Comparison of ENCODE assay signal across 23 mouse cellular contexts in genomic region chr5:112942244-112942643, GRCm38 (mm10). TPM values are rescaled to one million over a fixed set of nuclear protein-coding genes. Genes with fewer than 3 reads are reported as not detected.
A peak's percentile ranks its signal among the peaks of the same experiment; 100 is the strongest.
DNase-seq lines count a peak whose midpoint lies in the region; ATAC-seq and TF ChIP-seq lines count a peak whose summit lies in the region.
"Had no signal": no experiment of that assay in that cellular context is flagged by ENCODE, and none has a peak within 500 bp of the region (broad histone marks: within the 10 kb centered on the region; RNA-seq: fewer than 3 reads in every experiment).

No protein-coding gene starts in this region.

- no peak overlapping the region for H3K9ac ChIP-seq in hindbrain, embryonic 12.5 days
- no peak overlapping the region for H3K9ac ChIP-seq in hindbrain, embryonic 16.5 days (ENCODE audit: low read depth, low read length)
- no peak overlapping the region for H3K9ac ChIP-seq in forebrain, embryonic 14.5 days (ENCODE audit: low read length)
- H3K9ac ChIP-seq in hindbrain, embryonic 15.5 days: no peak overlapping the region
- H3K9ac ChIP-seq in midbrain, postnatal 0 days (replicated peaks; ENCODE audit: low read length, poor library complexity, severe bottlenecking): 0 out of 2 replicates have a peak overlapping the region, but pooled peaks have one; percentile 1
- H3K9ac ChIP-seq in heart, embryonic 12.5 days: no peak overlapping the region
- H3K9ac ChIP-seq: embryonic facial prominence, embryonic 15.5 days; liver, embryonic 15.5 days; neural tube, embryonic 12.5 days had no signal

- no peak overlapping the region for H3K4me2 ChIP-seq in hindbrain, embryonic 12.5 days (replicated peaks)
- H3K4me2 ChIP-seq in hindbrain, embryonic 16.5 days (ENCODE audit: low read length): no peak overlapping the region
- H3K4me2 ChIP-seq in forebrain, embryonic 14.5 days (ENCODE audit: low read length): no peak overlapping the region
- H3K4me2 ChIP-seq in hindbrain, embryonic 15.5 days: no peak overlapping the region
- no peak overlapping the region for H3K4me2 ChIP-seq in midbrain, postnatal 0 days (ENCODE audit: low read depth, low read length, poor library complexity, severe bottlenecking)
- no peak overlapping the region for H3K4me2 ChIP-seq in heart, embryonic 12.5 days
- H3K4me2 ChIP-seq: embryonic facial prominence, embryonic 15.5 days; liver, embryonic 15.5 days; neural tube, embryonic 12.5 days had no signal

- no peaks in the 10 kb centered on the region for H3K9me3 ChIP-seq in hindbrain, embryonic 12.5 days (replicated peaks)
- no peaks in the 10 kb centered on the region for H3K9me3 ChIP-seq in hindbrain, embryonic 16.5 days (ENCODE audit: control insufficient read depth, low read length)
- no peaks in the 10 kb centered on the region for H3K9me3 ChIP-seq in forebrain, embryonic 14.5 days (replicated peaks; ENCODE audit: control insufficient read depth, low read length)
- no peaks in the 10 kb centered on the region for H3K9me3 ChIP-seq in hindbrain, embryonic 15.5 days
- no peaks in the 10 kb centered on the region for H3K9me3 ChIP-seq in midbrain, postnatal 0 days (ENCODE audit: low read length)
- H3K9me3 ChIP-seq in heart, embryonic 12.5 days (replicated peaks): no peaks in the 10 kb centered on the region
- H3K9me3 ChIP-seq: embryonic facial prominence, embryonic 15.5 days; limb, embryonic 10.5 days; liver, embryonic 15.5 days; neural tube, embryonic 12.5 days had no signal

- DNase-seq in forebrain, embryonic 14.5 days (ENCODE audit: low spot score): peak; percentile 72
- no peak for DNase-seq in midbrain, postnatal 0 days (ENCODE audit: low spot score)
- DNase-seq in cerebellum, adult 2 months: no peak
- DNase-seq in right cerebral cortex, adult 2 months (ENCODE audit: low spot score in 2 of 2): no peak
- DNase-seq: cerebellum, adult 18-20 months; cerebellum, postnatal 36 days; gastrocnemius, postnatal 25 days; heart, adult 18-20 months; kidney, adult 2 months; liver; lung, postnatal 4 days; right cerebral cortex, postnatal 25 days; thymus, postnatal 25 days had no signal

- H3K4me3 ChIP-seq in hindbrain, embryonic 12.5 days: no peak overlapping the region
- H3K4me3 ChIP-seq in hindbrain, embryonic 16.5 days (ENCODE audit: low read length): no peak overlapping the region
- no peak overlapping the region for H3K4me3 ChIP-seq in forebrain, embryonic 14.5 days (ENCODE audit: low read depth, low read length)
- no peak overlapping the region for H3K4me3 ChIP-seq in hindbrain, embryonic 15.5 days
- H3K4me3 ChIP-seq in midbrain, postnatal 0 days (ENCODE audit: low read depth, low read length): no peak overlapping the region
- H3K4me3 ChIP-seq in cerebellum, adult 2 months (replicated peaks; ENCODE audit: insufficient read depth, low read depth, low read length): no peak overlapping the region
- H3K4me3 ChIP-seq in heart, embryonic 12.5 days: no peak overlapping the region
- H3K4me3 ChIP-seq: embryonic facial prominence, embryonic 15.5 days; limb, embryonic 10.5 days; liver, embryonic 15.5 days; neural tube, embryonic 12.5 days had no signal

- 49% methylated on average over 7 of the region's 7 CpGs for WGBS in hindbrain, embryonic 12.5 days
- 32% methylated on average over 7 of the region's 7 CpGs for WGBS in hindbrain, embryonic 16.5 days
- WGBS in forebrain, embryonic 14.5 days: 11% methylated on average over 7 of the region's 7 CpGs
- 39% methylated on average over 7 of the region's 7 CpGs for WGBS in hindbrain, embryonic 15.5 days
- 23% methylated on average over 7 of the region's 7 CpGs for WGBS in midbrain, postnatal 0 days
- 68% methylated on average over 7 of the region's 7 CpGs for WGBS in cerebellum, adult 2 months
- 74% methylated on average over 7 of the region's 7 CpGs for WGBS in heart, embryonic 12.5 days

- no peak for TF ChIP-seq POLR2A in cerebellum, adult 2 months (IDR thresholded peaks at IDR 0.05; ENCODE audit: borderline replicate concordance, insufficient read depth, low read length)

- TF ChIP-seq CTCF in midbrain, postnatal 0 days (IDR thresholded peaks at IDR 0.05): no peak
- TF ChIP-seq CTCF in cerebellum, adult 2 months (IDR thresholded peaks at IDR 0.05; ENCODE audit: borderline replicate concordance, insufficient read depth, low read depth, low read length): no peak

- peak; percentile 50; the same call in 1 of the 2 replicates for ATAC-seq in hindbrain, embryonic 12.5 days (ENCODE audit: low FRiP score)
- ATAC-seq in hindbrain, embryonic 16.5 days: no peak
- peak; percentile 84 for ATAC-seq in forebrain, embryonic 14.5 days
- no peak for ATAC-seq in hindbrain, embryonic 15.5 days (ENCODE audit: low FRiP score, low read depth)
- ATAC-seq in midbrain, postnatal 0 days (ENCODE audit: low FRiP score): peak; percentile 64
- no peak for ATAC-seq in heart, embryonic 12.5 days (ENCODE audit: insufficient number of reproducible peaks, low FRiP score)

- peaks cover 7% of the 10 kb centered on the region for H3K4me1 ChIP-seq in hindbrain, embryonic 12.5 days
- 0 out of 2 replicates have a peak, but pooled peaks cover 2% of the 10 kb centered on the region for H3K4me1 ChIP-seq in hindbrain, embryonic 16.5 days (ENCODE audit: control insufficient read depth, insufficient read depth, low read depth, low read length)
- peaks cover 8% of the 10 kb centered on the region; the same call in 1 of the 2 replicates for H3K4me1 ChIP-seq in forebrain, embryonic 14.5 days (ENCODE audit: control insufficient read depth, insufficient read depth, low read length)
- H3K4me1 ChIP-seq in hindbrain, embryonic 15.5 days (replicated peaks): peaks cover 4% of the 10 kb centered on the region; the same call in 1 of the 2 replicates
- no peaks in the 10 kb centered on the region for H3K4me1 ChIP-seq in midbrain, postnatal 0 days (ENCODE audit: insufficient read depth, low read length)
- H3K4me1 ChIP-seq in cerebellum, adult 2 months (ENCODE audit: control insufficient read depth, insufficient read depth, low read length): peaks cover 11% of the 10 kb centered on the region
- peaks cover under 1% of the 10 kb centered on the region for H3K4me1 ChIP-seq in heart, embryonic 12.5 days (replicated peaks)
- H3K4me1 ChIP-seq: liver, embryonic 15.5 days; neural tube, embryonic 12.5 days had no signal

- no peak overlapping the region for H3K27ac ChIP-seq in hindbrain, embryonic 12.5 days
- no peak overlapping the region for H3K27ac ChIP-seq in hindbrain, embryonic 16.5 days (ENCODE audit: low read depth, low read length)
- 0 out of 2 replicates have a peak overlapping the region, but pooled peaks have one; percentile 3 for H3K27ac ChIP-seq in forebrain, embryonic 14.5 days (ENCODE audit: low read depth, low read length)
- 0 out of 2 replicates have a peak overlapping the region, but pooled peaks have one; percentile 14 for H3K27ac ChIP-seq in hindbrain, embryonic 15.5 days (replicated peaks)
- peak overlapping the region; percentile 59; the same call in 1 of the 2 replicates for H3K27ac ChIP-seq in midbrain, postnatal 0 days (ENCODE audit: low read depth, low read length)
- H3K27ac ChIP-seq in cerebellum, adult 2 months (ENCODE audit: insufficient read depth, low read length): no peak overlapping the region
- H3K27ac ChIP-seq in heart, embryonic 12.5 days (ENCODE audit: poor library complexity, severe bottlenecking): no peak overlapping the region
- H3K27ac ChIP-seq: embryonic facial prominence, embryonic 15.5 days; kidney, postnatal 0 days; limb, embryonic 10.5 days; liver, embryonic 15.5 days; neural tube, embryonic 12.5 days had no signal

- 0 out of 2 replicates have a peak, but pooled peaks cover 4% of the 10 kb centered on the region for H3K36me3 ChIP-seq in hindbrain, embryonic 12.5 days
- peaks cover 13% of the 10 kb centered on the region; the same call in 1 of the 2 replicates for H3K36me3 ChIP-seq in hindbrain, embryonic 16.5 days (ENCODE audit: control insufficient read depth, insufficient read depth, low read length)
- H3K36me3 ChIP-seq in forebrain, embryonic 14.5 days (ENCODE audit: control insufficient read depth, insufficient read depth, low read length): no peaks in the 10 kb centered on the region
- peaks cover 11% of the 10 kb centered on the region; the same call in 1 of the 2 replicates for H3K36me3 ChIP-seq in hindbrain, embryonic 15.5 days
- peaks cover 19% of the 10 kb centered on the region for H3K36me3 ChIP-seq in midbrain, postnatal 0 days (ENCODE audit: insufficient read depth, low read length)
- peaks cover 41% of the 10 kb centered on the region for H3K36me3 ChIP-seq in heart, embryonic 12.5 days
- H3K36me3 ChIP-seq: neural tube, embryonic 12.5 days had no signal

- no peaks in the 10 kb centered on the region for H3K27me3 ChIP-seq in hindbrain, embryonic 12.5 days
- no peaks in the 10 kb centered on the region for H3K27me3 ChIP-seq in hindbrain, embryonic 16.5 days (replicated peaks; ENCODE audit: control insufficient read depth, insufficient read depth, low read length)
- no peaks in the 10 kb centered on the region for H3K27me3 ChIP-seq in forebrain, embryonic 14.5 days (replicated peaks; ENCODE audit: control insufficient read depth, insufficient read depth, low read length)
- no peaks in the 10 kb centered on the region for H3K27me3 ChIP-seq in hindbrain, embryonic 15.5 days
- no peaks in the 10 kb centered on the region for H3K27me3 ChIP-seq in midbrain, postnatal 0 days (ENCODE audit: insufficient read depth, low read length)
- H3K27me3 ChIP-seq in cerebellum, adult 2 months (ENCODE audit: control insufficient read depth, insufficient read depth, low read length): no peaks in the 10 kb centered on the region
- H3K27me3 ChIP-seq in heart, embryonic 12.5 days (replicated peaks): no peaks in the 10 kb centered on the region
- H3K27me3 ChIP-seq: embryonic facial prominence, embryonic 15.5 days; liver, embryonic 15.5 days; neural tube, embryonic 12.5 days had no signal

RNA-seq across cellular contexts. Expression of gene Myo18b, which starts 46.1 kb away (rescaled TPM):
- 1.0 and 2.0 TPM in 2 replicates for polyA plus RNA-seq in hindbrain, embryonic 12.5 days (2016; fragmentation: Nextera tagmentation; extraction: Ambion mirVana)
- polyA plus RNA-seq in hindbrain, embryonic 16.5 days (2015; fragmentation: Nextera tagmentation; extraction: Ambion mirVana): 1.2 TPM in 2 replicates
- polyA plus RNA-seq in forebrain, embryonic 14.5 days (2014; fragmentation: Nextera tagmentation; extraction: Ambion mirVana): 0.60 and 0.87 TPM in 2 replicates
- 1.0 and 1.5 TPM in 2 replicates for polyA plus RNA-seq in hindbrain, embryonic 15.5 days (2015; fragmentation: Nextera tagmentation; extraction: Ambion mirVana)
- 1.1 and 1.9 TPM in 2 replicates for total RNA-seq in midbrain, postnatal 0 days (2014; rRNA removed)
- 1.3 and 1.7 TPM in 2 replicates for polyA plus RNA-seq in midbrain, postnatal 0 days (2015; fragmentation: Nextera tagmentation; extraction: Ambion mirVana)
- 0.55 and 0.69 TPM in 2 replicates for polyA plus RNA-seq in cerebellum, adult 2 months (2012; rRNA removed)
- polyA plus RNA-seq in heart, embryonic 12.5 days (2016; fragmentation: Nextera tagmentation; extraction: Ambion mirVana): 34.7 and 39.8 TPM in 2 replicates
- total RNA-seq: megakaryocyte-erythroid progenitor cell, adult 5-6 weeks had no signal

Comparison
In these comparisons a context has a peak if more than half of its experiments do, and no peak if none do; other contexts are left out.
1. ATAC-seq: peak in hindbrain, embryonic 12.5 days (single experiment), forebrain, embryonic 14.5 days (single experiment) and midbrain, postnatal 0 days (single experiment); none in hindbrain, embryonic 16.5 days (single experiment), hindbrain, embryonic 15.5 days (single experiment) and heart, embryonic 12.5 days (single experiment).
2. H3K27ac ChIP-seq: peak in forebrain, embryonic 14.5 days (single experiment), hindbrain, embryonic 15.5 days (single experiment) and midbrain, postnatal 0 days (single experiment); none in hindbrain, embryonic 12.5 days (single experiment), hindbrain, embryonic 16.5 days (single experiment), cerebellum, adult 2 months (single experiment) and heart, embryonic 12.5 days (single experiment).
3. RNA of gene Myo18b, which starts 46.1 kb away (polyA plus RNA-seq): 34.7 to 39.8 TPM in heart, embryonic 12.5 days; 1.3 to 1.7 TPM in midbrain, postnatal 0 days, 1.2 TPM in hindbrain, embryonic 16.5 days, 1.0 to 2.0 TPM in hindbrain, embryonic 12.5 days, 1.0 to 1.5 TPM in hindbrain, embryonic 15.5 days, 0.55 to 0.69 TPM in cerebellum, adult 2 months and 0.60 to 0.87 TPM in forebrain, embryonic 14.5 days; every median in the first group is over 10 times any median in the second.